Mouse (Mus musculus) liver, adult 2 months (tissue): ENCODE results near the gene Cic. TPM values are rescaled to one million over a fixed set of nuclear protein-coding genes. Genes with fewer than 3 reads are reported as not detected.

Source experiments
- DNase-seq: peaks from one replicate; pipeline ENCODE4 v3.0.0-alpha.2; 2011; ENCODE audit warnings: low read depth, low spot score; ENCODE audit errors: extremely low read depth
- H3K27ac ChIP-seq: fragments of 200-500 bp; replicated peaks from 2 replicates; pipeline ENCODE4 v1.5.1; 2012; ENCODE audit warnings: low read depth, mild to moderate bottlenecking, control low read depth, inconsistent platforms, low read length; ENCODE audit not compliant: insufficient read depth
- H3K27me3 ChIP-seq: fragments of 200-500 bp; 2 replicates; pipeline ENCODE4 v1.6.1; 2012; ENCODE audit warnings: mild to moderate bottlenecking, moderate library complexity, low read length, inconsistent platforms; ENCODE audit not compliant: control insufficient read depth, insufficient read depth
- H3K36me3 ChIP-seq: fragments of 200-500 bp; 2 replicates; pipeline ENCODE4 v1.6.1; 2012; ENCODE audit warnings: low read length, inconsistent platforms; ENCODE audit not compliant: control insufficient read depth, insufficient read depth
- H3K4me1 ChIP-seq: fragments of 200-500 bp; 2 replicates; pipeline ENCODE4 v1.6.1; 2011; ENCODE audit warnings: low read length; ENCODE audit not compliant: control insufficient read depth, insufficient read depth
- H3K4me3 ChIP-seq: fragments of 200-500 bp; 2 replicates; pipeline ENCODE4 v1.5.1; 2011; ENCODE audit warnings: low read depth, mild to moderate bottlenecking, control low read depth, low read length, moderate library complexity; ENCODE audit not compliant: insufficient read depth
- H3K79me2 ChIP-seq: fragments of 200-500 bp; 2 replicates; pipeline ENCODE4 v1.6.1; 2012; ENCODE audit warnings: inconsistent platforms, mild to moderate bottlenecking, low read length, moderate library complexity; ENCODE audit not compliant: control insufficient read depth, insufficient read depth
- H3K9ac ChIP-seq: fragments of 200-500 bp; 2 replicates; pipeline ENCODE4 v1.6.1; 2012; ENCODE audit warnings: low read depth, mild to moderate bottlenecking, control low read depth, inconsistent platforms, low read length
- CTCF ChIP-seq: fragments of 200-500 bp; IDR thresholded peaks from 2 replicates; pipeline ENCODE4 v1.5.1; 2011; ENCODE audit warnings: low read depth, low read length, control low read depth
- POLR2A ChIP-seq: fragments of 200-500 bp; IDR thresholded peaks from 2 replicates; pipeline ENCODE4 v1.6.1; 2011; ENCODE audit warnings: low read length, control low read depth; ENCODE audit not compliant: insufficient read depth; ENCODE audit errors: extremely low read depth
- WGBS: fragments of 180-500 bp; shearing (Covaris S2); methylation state at CpG from one replicate; pipeline ENCODE4 v1.1.7; 2018; 5-methylcytosine and 5-hydroxymethylcytosine counted together
- polyA plus RNA-seq: library from polyadenylated mRNA; depleted of rRNA; stranded (reverse); fragments of >200 nt; gene quantifications from 2 replicates; pipeline ENCODE4 v1.2.3, GENCODE M21; 2012
- total RNA-seq: library from RNA; depleted of rRNA; stranded (reverse); fragments of >200 nt; gene quantifications from 2 replicates; pipeline ENCODE4 v1.2.3, GENCODE M21; 2014

The Cic gene
- total and polyA plus RNA-seq, 2 experiments = 5.3 to 23.3 TPM

DNA sequence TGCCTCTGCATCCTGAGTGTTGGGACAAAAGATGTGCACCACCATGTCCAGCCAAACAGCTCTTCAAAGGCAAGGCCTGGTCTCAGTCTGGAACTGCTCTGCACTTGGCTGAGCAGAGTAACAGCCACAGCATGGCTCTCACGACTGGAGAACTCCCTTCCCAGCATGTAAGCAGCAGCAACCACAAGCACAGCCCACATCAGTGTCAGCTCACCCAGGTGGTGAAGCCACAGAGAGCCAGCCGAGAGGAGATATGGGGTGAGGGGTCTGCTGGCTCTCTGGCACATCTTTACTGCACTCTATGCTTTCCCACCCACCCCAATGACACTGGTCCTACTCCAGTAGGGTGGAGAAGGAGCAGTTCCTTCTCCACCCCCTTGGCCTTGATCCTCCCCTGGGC lies 34.4 kb upstream of the Cic start:
- no peak for TF ChIP-seq CTCF
- no peak for TF ChIP-seq POLR2A
- WGBS = 83% methylated on average over 2 of the region's 2 CpGs
- DNase-seq = no peak
- peaks cover 18% of the 10 kb centered on the region; the same call in 1 of the 2 replicates for H3K79me2 ChIP-seq
- no peaks in the 10 kb centered on the region for H3K27me3 ChIP-seq
- peaks cover 15% of the 10 kb centered on the region; the same call in 1 of the 2 replicates for H3K36me3 ChIP-seq
- H3K4me1 ChIP-seq = peaks cover 9% of the 10 kb centered on the region
- H3K9ac ChIP-seq = no peak overlapping the region
- H3K4me3 ChIP-seq = no peak overlapping the region
- H3K27ac ChIP-seq = no peak overlapping the region

DNA sequence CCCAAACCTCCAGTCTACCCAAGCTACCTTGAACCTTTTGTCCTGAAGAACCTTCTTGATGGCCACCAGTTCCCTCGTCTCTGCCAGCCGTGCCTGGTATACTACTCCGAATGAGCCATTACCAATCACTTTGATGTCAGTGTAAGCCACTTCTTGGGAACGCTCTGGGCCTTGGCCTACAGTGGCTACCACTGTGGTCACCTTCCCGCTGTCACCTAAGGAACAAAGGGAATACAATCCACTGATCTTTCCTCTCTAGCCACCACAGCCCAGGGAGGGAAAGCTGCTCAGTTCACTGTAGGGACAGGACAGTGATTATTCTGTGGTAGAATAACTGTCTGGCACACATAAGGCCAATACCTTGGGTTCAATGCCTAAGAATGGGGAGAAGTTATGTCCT lies 32.0 kb upstream of the Cic start:
- Histone ChIP-seq H3K4me3 (no peak overlapping the region), H3K79me2 (peaks cover 18% of the 10 kb centered on the region; the same call in 1 of the 2 replicates), H3K36me3 (no peaks in the 10 kb centered on the region; the same call in 1 of the 2 replicates), H3K9ac (no peak overlapping the region), H3K27ac (no peak overlapping the region), H3K4me1 (peaks cover 9% of the 10 kb centered on the region), H3K27me3 (no peaks in the 10 kb centered on the region)
- 90% methylated on average over 5 of the region's 5 CpGs for WGBS
- TF ChIP-seq POLR2A = no peak
- TF ChIP-seq CTCF = no peak
- no peak for DNase-seq

DNA sequence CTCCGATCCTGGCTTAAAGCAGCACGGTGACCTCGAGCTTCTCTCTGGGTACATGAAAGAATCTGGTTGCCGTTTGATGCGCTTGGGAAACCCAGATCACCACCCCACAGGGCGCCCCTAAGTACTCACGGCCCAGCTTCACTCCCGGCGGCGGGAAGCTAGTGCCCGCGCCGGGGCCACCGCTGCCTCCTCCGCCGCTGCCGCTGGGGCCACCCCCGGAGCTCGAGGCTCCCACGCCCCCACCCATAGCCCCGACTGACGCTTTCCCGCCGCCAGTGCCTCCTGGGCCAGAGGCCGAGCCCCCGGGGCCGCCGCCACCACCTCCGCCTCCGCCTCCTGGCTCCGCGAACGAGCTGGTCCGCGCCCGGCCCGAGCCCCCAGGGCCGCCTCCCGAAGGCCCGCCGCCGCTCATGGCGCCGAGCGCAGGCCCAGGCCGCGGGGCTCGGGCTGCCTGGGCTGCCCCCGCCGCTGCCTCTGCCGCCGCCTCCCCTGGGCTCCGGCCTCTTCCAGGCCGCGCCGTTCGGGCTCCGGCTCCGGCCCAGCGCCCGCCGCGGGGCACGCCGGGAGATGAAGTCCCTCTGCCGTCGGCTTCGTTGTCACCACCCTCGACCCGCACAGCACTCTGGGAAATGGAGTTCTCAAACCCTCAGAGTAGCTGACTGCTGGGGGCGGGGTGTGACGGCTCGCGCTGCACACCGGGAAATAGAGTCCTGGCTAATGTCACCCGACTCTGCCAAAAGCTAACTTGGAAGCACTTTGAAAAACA lies 30.1 kb upstream of the Cic start, which contains the start of gene Gsk3a:
TSS of gene Gsk3a (minus strand) at position 603 of the 766 bp plus-strand sequence.
- TF ChIP-seq POLR2A (0 out of 2 replicates have a peak, but pooled peaks have one; percentile 45), CTCF (no peak)
- Histone ChIP-seq H3K4me3 (peak within 1 kb of the TSS; percentile 89), H3K9ac (peak within 1 kb of the TSS; percentile 98), H3K36me3 (no peaks in the 10 kb centered on the region), H3K79me2 (peaks cover 18% of the 10 kb centered on the region; the same call in 1 of the 2 replicates), H3K27me3 (no peaks in the 10 kb centered on the region), H3K27ac (peak within 1 kb of the TSS; percentile 66), H3K4me1 (peaks cover 9% of the 10 kb centered on the region)
- under 1% methylated on average over 68 of the region's 76 CpGs for WGBS
- DNase-seq = peak; percentile 94

DNA sequence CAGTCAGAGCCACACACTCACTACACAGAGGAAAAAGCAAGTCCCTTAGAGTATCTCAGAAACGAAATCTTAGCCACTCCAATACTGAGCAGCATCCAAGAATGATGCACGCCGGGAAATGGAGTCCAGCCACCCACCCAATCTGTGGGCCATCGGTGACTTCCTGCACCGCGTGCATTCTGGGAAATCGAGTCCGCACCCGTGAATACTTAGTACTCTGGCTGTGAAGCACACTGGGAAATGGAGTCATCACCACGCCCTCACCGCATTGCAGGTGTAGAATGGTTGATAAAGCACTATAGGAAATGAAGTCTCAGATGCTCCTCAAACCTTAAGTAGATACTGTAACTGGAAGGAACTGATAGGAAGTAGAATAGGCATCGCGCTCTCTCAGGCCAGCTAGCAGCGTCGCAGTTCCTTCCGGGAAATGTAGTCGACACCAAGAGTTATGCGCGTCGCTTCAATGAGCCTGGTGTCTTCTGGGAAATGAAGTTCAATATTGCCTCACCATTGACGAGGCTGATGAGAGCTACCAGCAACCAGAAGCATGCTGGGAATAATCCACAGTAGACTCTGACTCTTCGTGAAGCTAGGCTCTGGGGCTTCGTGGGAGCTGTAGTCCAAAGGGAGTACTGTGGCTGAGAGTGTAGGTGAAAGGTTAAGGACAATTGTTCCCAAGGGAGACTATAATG lies 29.3 kb upstream of the Cic start:
- peak overlapping the region; percentile 10; the same call in 1 of the 2 replicates for H3K9ac ChIP-seq
- H3K27me3 ChIP-seq = no peaks in the 10 kb centered on the region
- H3K36me3 ChIP-seq = no peaks in the 10 kb centered on the region
- H3K4me1 ChIP-seq = peaks cover 9% of the 10 kb centered on the region
- peak overlapping the region; percentile 66 for H3K27ac ChIP-seq
- H3K4me3 ChIP-seq = peak overlapping the region; percentile 24
- H3K79me2 ChIP-seq = peaks cover 18% of the 10 kb centered on the region; the same call in 1 of the 2 replicates
- peak; percentile 100 for DNase-seq
- TF ChIP-seq POLR2A (no peak), CTCF (no peak)
- under 1% methylated on average over 23 of the region's 23 CpGs for WGBS

DNA sequence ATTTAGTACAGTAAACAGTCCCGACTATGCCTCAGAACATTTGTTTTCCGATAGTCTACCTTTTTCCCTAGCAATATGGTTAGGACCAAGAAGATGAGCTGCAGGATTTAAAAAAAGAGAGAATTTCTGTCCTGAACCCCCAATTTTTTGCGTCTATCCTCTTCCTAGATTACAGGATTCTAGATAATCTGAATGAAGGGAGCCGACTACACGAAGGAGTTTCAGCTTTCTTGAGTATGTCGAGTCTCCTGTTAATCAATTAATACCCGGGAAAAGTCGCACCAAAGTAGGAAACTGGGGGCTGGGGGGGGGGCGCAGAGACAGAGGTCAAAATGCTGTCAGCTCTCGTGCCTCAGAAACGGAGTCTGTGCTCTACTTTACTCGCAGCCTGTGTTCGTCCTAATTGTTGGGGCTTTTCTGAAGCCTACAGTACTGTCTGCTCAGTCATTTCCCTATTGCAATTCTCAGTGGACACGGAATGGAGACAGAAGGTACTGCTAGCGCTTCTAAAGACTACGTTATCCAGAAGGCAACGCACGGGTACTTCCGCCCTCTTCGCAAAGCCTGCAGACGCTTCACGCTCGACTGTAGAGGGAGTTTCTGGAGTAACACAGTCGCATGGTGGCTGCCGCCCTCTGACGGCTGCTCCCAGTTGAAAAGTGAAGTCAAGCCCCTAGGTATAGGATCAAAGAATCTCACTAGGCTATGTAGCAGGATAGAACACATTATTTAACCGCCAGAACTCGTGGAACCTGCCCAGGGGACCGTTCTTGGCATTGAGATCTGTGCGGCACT lies 28.5 kb upstream of the Cic start:
- peaks cover 9% of the 10 kb centered on the region for H3K4me1 ChIP-seq
- H3K9ac ChIP-seq = peak overlapping the region; percentile 80
- no peaks in the 10 kb centered on the region for H3K36me3 ChIP-seq
- H3K79me2 ChIP-seq = peaks cover 16% of the 10 kb centered on the region; the same call in 1 of the 2 replicates
- H3K27ac ChIP-seq = peak overlapping the region; percentile 95
- DNase-seq = peak; percentile 92
- 2% methylated on average over 30 of the region's 30 CpGs for WGBS
- H3K4me3 ChIP-seq = peak overlapping the region; percentile 36
- H3K27me3 ChIP-seq = no peaks in the 10 kb centered on the region
- no peak for TF ChIP-seq POLR2A
- peak; percentile 81 for TF ChIP-seq CTCF
